Mouse (Mus musculus) naive thymus-derived CD4-positive, alpha-beta T cell, adult 2 months (primary cell): ENCODE measurements around the gene Rab8a.
A peak's percentile ranks its signal among the peaks of the same experiment; 100 is the strongest.
"Not testable (repeated sequence)": the region's sequence is repeated elsewhere in the genome, so short reads cannot be mapped to it uniquely, and the experiment has no call there.

Experiments
- DNase-seq: peaks from one replicate; pipeline ENCODE4 v3.0.0-alpha.2; 2011; ENCODE audit warnings: low read depth

The Rab8a gene

GRCm38 (mm10) chr8:72160707-72161697 lies at the start of gene Rab8a:
TSS of gene Rab8a (plus strand) at chr8:72161200.
- DNase-seq = peak; percentile 100

GRCm38 (mm10) chr8:72112486-72112885 lies 48.5 kb upstream of the Rab8a start:
- DNase-seq = no peak

GRCm38 (mm10) chr8:72115202-72115601 lies 45.8 kb upstream of the Rab8a start:
- DNase-seq = no peak

- DNase-seq = peak; percentile 66
Observed at GRCm38 (mm10) chr8:72118616-72119015, 42.4 kb upstream of the Rab8a start.

- not testable (repeated sequence) for DNase-seq
Observed at GRCm38 (mm10) chr8:72121486-72121885, 39.5 kb upstream of the Rab8a start.

- DNase-seq = no peak
Observed at GRCm38 (mm10) chr8:72121997-72122396, 39.0 kb upstream of the Rab8a start.

GRCm38 (mm10) chr8:72127834-72128233 lies 33.2 kb upstream of the Rab8a start:
- no peak for DNase-seq

- no peak for DNase-seq
Observed at GRCm38 (mm10) chr8:72131251-72131650, 29.7 kb upstream of the Rab8a start.

GRCm38 (mm10) chr8:72131901-72132300 lies 29.1 kb upstream of the Rab8a start:
- peak; percentile 69 for DNase-seq

- no peak for DNase-seq
Observed at GRCm38 (mm10) chr8:72132417-72132816, 28.6 kb upstream of the Rab8a start.

GRCm38 (mm10) chr8:72132891-72133290 lies 28.1 kb upstream of the Rab8a start:
- no peak for DNase-seq

- no peak for DNase-seq
Observed at GRCm38 (mm10) chr8:72133507-72133906, 27.5 kb upstream of the Rab8a start.

- peak; percentile 80 for DNase-seq
Observed at GRCm38 (mm10) chr8:72134756-72135445, 26.1 kb upstream of the Rab8a start, which contains the start of gene Tpm4. TSS of gene Tpm4 (plus strand) at chr8:72134975.

GRCm38 (mm10) chr8:72135446-72136301 lies 25.3 kb upstream of the Rab8a start:
- peak; percentile 64 for DNase-seq

GRCm38 (mm10) chr8:72136302-72136978 lies 24.6 kb upstream of the Rab8a start:
- peak; percentile 95 for DNase-seq

- no peak for DNase-seq
Observed at GRCm38 (mm10) chr8:72137431-72137830, 23.6 kb upstream of the Rab8a start.

GRCm38 (mm10) chr8:72138456-72138855 lies 22.5 kb upstream of the Rab8a start:
- no peak for DNase-seq

GRCm38 (mm10) chr8:72143256-72143824 lies 17.7 kb upstream of the Rab8a start:
- DNase-seq = no peak

GRCm38 (mm10) chr8:72144345-72144975 lies 16.5 kb upstream of the Rab8a start:
- no peak for DNase-seq

- DNase-seq = no peak
Observed at GRCm38 (mm10) chr8:72145511-72145910, 15.5 kb upstream of the Rab8a start.
